Mouse (Mus musculus): Measurements from ENCODE around the gene Allc. TPM values are rescaled to one million over a fixed set of nuclear protein-coding genes. Genes with fewer than 3 reads are reported as not detected.
A peak's percentile ranks its signal among the peaks of the same experiment; 100 is the strongest.

Gene Allc
- polyA plus RNA-seq, 1 experiment from 2014 or later = not detected

GRCm38 (mm10) chr12:28622167-28622532 lies 39.8 kb upstream of the Allc start:
- Histone ChIP-seq H3K9me3 (replicated peaks; ENCODE audit: low read length) (no peaks in the 10 kb centered on the region), H3K4me3 (replicated peaks; ENCODE audit: low read depth, low read length) (no peak overlapping the region), H3K4me1 (replicated peaks; ENCODE audit: insufficient read depth, low read length) (peaks cover 9% of the 10 kb centered on the region; the same call in 1 of the 2 replicates), H3K4me2 (ENCODE audit: low read length) (0 out of 2 replicates have a peak overlapping the region, but pooled peaks have one; percentile 31), H3K27me3 (ENCODE audit: insufficient read depth, low read length) (no peaks in the 10 kb centered on the region), H3K9ac (ENCODE audit: low read depth, low read length) (0 out of 2 replicates have a peak overlapping the region, but pooled peaks have one; percentile 8), H3K36me3 (ENCODE audit: insufficient read depth, low read length) (no peaks in the 10 kb centered on the region), H3K27ac (0 out of 2 replicates have a peak overlapping the region, but pooled peaks have one; percentile 8)
- no peak for ATAC-seq (replicated peaks; ENCODE audit: low FRiP score, low read depth)
- no peak for TF ChIP-seq CTCF (IDR thresholded peaks at IDR 0.05; ENCODE audit: low read depth)
- peak; percentile 19 for DNase-seq (ENCODE audit: low spot score)
- WGBS = 39% methylated on average over 5 of the region's 5 CpGs

GRCm38 (mm10) chr12:28621451-28622166 lies 39.3 kb upstream of the Allc start:
- Histone ChIP-seq H3K4me2 (ENCODE audit: low read length) (peak overlapping the region; percentile 31; the same call in 1 of the 2 replicates), H3K4me1 (replicated peaks; ENCODE audit: insufficient read depth, low read length) (peaks cover 9% of the 10 kb centered on the region; the same call in 1 of the 2 replicates), H3K36me3 (ENCODE audit: insufficient read depth, low read length) (no peaks in the 10 kb centered on the region), H3K4me3 (replicated peaks; ENCODE audit: low read depth, low read length) (no peak overlapping the region), H3K27me3 (ENCODE audit: insufficient read depth, low read length) (no peaks in the 10 kb centered on the region), H3K9ac (ENCODE audit: low read depth, low read length) (0 out of 2 replicates have a peak overlapping the region, but pooled peaks have one; percentile 8), H3K27ac (0 out of 2 replicates have a peak overlapping the region, but pooled peaks have one; percentile 8), H3K9me3 (replicated peaks; ENCODE audit: low read length) (no peaks in the 10 kb centered on the region)
- peak; percentile 55 for DNase-seq (ENCODE audit: low spot score)
- TF ChIP-seq CTCF (IDR thresholded peaks at IDR 0.05; ENCODE audit: low read depth) = peak; percentile 56
- WGBS = 12% methylated on average over 7 of the region's 7 CpGs
- no peak for ATAC-seq (replicated peaks; ENCODE audit: low FRiP score, low read depth)

- H3K9ac ChIP-seq (ENCODE audit: low read depth, low read length) = no peak overlapping the region
- H3K9me3 ChIP-seq (replicated peaks; ENCODE audit: low read length) = no peaks in the 10 kb centered on the region
- no peak overlapping the region for H3K4me2 ChIP-seq (ENCODE audit: low read length)
- H3K27me3 ChIP-seq (ENCODE audit: insufficient read depth, low read length) = no peaks in the 10 kb centered on the region
- no peak overlapping the region for H3K27ac ChIP-seq
- H3K4me3 ChIP-seq (replicated peaks; ENCODE audit: low read depth, low read length) = no peak overlapping the region
- DNase-seq (ENCODE audit: low spot score) (no peak), ATAC-seq (replicated peaks; ENCODE audit: low FRiP score, low read depth) (no peak)
- no peak for TF ChIP-seq CTCF (IDR thresholded peaks at IDR 0.05; ENCODE audit: low read depth)
- peaks cover 9% of the 10 kb centered on the region; the same call in 1 of the 2 replicates for H3K4me1 ChIP-seq (replicated peaks; ENCODE audit: insufficient read depth, low read length)
- H3K36me3 ChIP-seq (ENCODE audit: insufficient read depth, low read length) = no peaks in the 10 kb centered on the region
- 61% methylated on average over 4 of the region's 4 CpGs for WGBS
Observed at GRCm38 (mm10) chr12:28617297-28617696, 35.0 kb upstream of the Allc start.

- H3K27me3 ChIP-seq (ENCODE audit: insufficient read depth, low read length) = no peaks in the 10 kb centered on the region
- no peaks in the 10 kb centered on the region for H3K4me1 ChIP-seq (replicated peaks; ENCODE audit: insufficient read depth, low read length)
- no peak overlapping the region for H3K27ac ChIP-seq
- 64% methylated on average over 7 of the region's 7 CpGs for WGBS
- TF ChIP-seq CTCF (IDR thresholded peaks at IDR 0.05; ENCODE audit: low read depth) = no peak
- DNase-seq (ENCODE audit: low spot score) = peak; percentile 24
- no peak overlapping the region for H3K4me3 ChIP-seq (replicated peaks; ENCODE audit: low read depth, low read length)
- ATAC-seq (replicated peaks; ENCODE audit: low FRiP score, low read depth) = no peak
- H3K9ac ChIP-seq (ENCODE audit: low read depth, low read length) = no peak overlapping the region
- H3K36me3 ChIP-seq (ENCODE audit: insufficient read depth, low read length) = no peaks in the 10 kb centered on the region
- H3K4me2 ChIP-seq (ENCODE audit: low read length) = no peak overlapping the region
- no peaks in the 10 kb centered on the region for H3K9me3 ChIP-seq (replicated peaks; ENCODE audit: low read length)
Observed at GRCm38 (mm10) chr12:28614401-28614800, 32.1 kb upstream of the Allc start.

GRCm38 (mm10) chr12:28612391-28612790 lies 30.1 kb upstream of the Allc start:
- H3K27ac ChIP-seq = no peak overlapping the region
- no peaks in the 10 kb centered on the region for H3K36me3 ChIP-seq (ENCODE audit: insufficient read depth, low read length)
- ATAC-seq (replicated peaks; ENCODE audit: low FRiP score, low read depth) = no peak
- H3K4me3 ChIP-seq (replicated peaks; ENCODE audit: low read depth, low read length) = no peak overlapping the region
- H3K27me3 ChIP-seq (ENCODE audit: insufficient read depth, low read length) = no peaks in the 10 kb centered on the region
- no peak overlapping the region for H3K9ac ChIP-seq (ENCODE audit: low read depth, low read length)
- DNase-seq (ENCODE audit: low spot score) = no peak
- H3K4me1 ChIP-seq (replicated peaks; ENCODE audit: insufficient read depth, low read length) = no peaks in the 10 kb centered on the region
- no peak for TF ChIP-seq CTCF (IDR thresholded peaks at IDR 0.05; ENCODE audit: low read depth)
- 33% methylated on average over 6 of the region's 6 CpGs for WGBS
- H3K4me2 ChIP-seq (ENCODE audit: low read length) = no peak overlapping the region
- no peaks in the 10 kb centered on the region for H3K9me3 ChIP-seq (replicated peaks; ENCODE audit: low read length)

- Histone ChIP-seq H3K9me3 (replicated peaks; ENCODE audit: low read length) (no peaks in the 10 kb centered on the region), H3K27me3 (ENCODE audit: insufficient read depth, low read length) (no peaks in the 10 kb centered on the region), H3K36me3 (ENCODE audit: insufficient read depth, low read length) (no peaks in the 10 kb centered on the region), H3K4me1 (replicated peaks; ENCODE audit: insufficient read depth, low read length) (no peaks in the 10 kb centered on the region), H3K4me3 (replicated peaks; ENCODE audit: low read depth, low read length) (no peak overlapping the region), H3K9ac (ENCODE audit: low read depth, low read length) (no peak overlapping the region), H3K4me2 (ENCODE audit: low read length) (no peak overlapping the region), H3K27ac (no peak overlapping the region)
- ATAC-seq (replicated peaks; ENCODE audit: low FRiP score, low read depth) (no peak), DNase-seq (ENCODE audit: low spot score) (no peak)
- TF ChIP-seq CTCF (IDR thresholded peaks at IDR 0.05; ENCODE audit: low read depth) = no peak
- 59% methylated on average over 17 of the region's 17 CpGs for WGBS
Observed at GRCm38 (mm10) chr12:28607546-28608305, 25.4 kb upstream of the Allc start.

Measured in kidney, postnatal 0 days (tissue).